Mouse (Mus musculus) kidney, adult 2 months (tissue): ENCODE measurements around the gene Tinagl1.

Source experiments
- CTCF ChIP-seq: fragments of 200-500 bp; conservative IDR thresholded peaks from 2 replicates; pipeline ENCODE4 v1.5.1; 2011; ENCODE audit warnings: low read depth, mild to moderate bottlenecking, control low read depth, low read length, moderate library complexity, mixed read lengths; ENCODE audit not compliant: insufficient read depth, insufficient read length
- POLR2A ChIP-seq: fragments of 200-500 bp; IDR thresholded peaks from one replicate; pipeline ENCODE4 v1.6.1; 2011; ENCODE audit warnings: low read depth, low read length, control low read depth

- no peak for TF ChIP-seq CTCF
- TF ChIP-seq POLR2A: no peak
Observed at GRCm38 (mm10) chr4:130166061-130166460, 8.9 kb downstream of the Tinagl1 start.
